Comparison of ENCODE assay signal across 11 mouse cellular contexts in genomic region chr7:70576112-70576910, GRCm38 (mm10).
DNase-seq lines count a peak whose midpoint lies in the region; ATAC-seq and TF ChIP-seq lines count a peak whose summit lies in the region.
"Had no signal": no experiment of that assay in that cellular context is flagged by ENCODE, and none has a peak within 500 bp of the region (broad histone marks: within the 10 kb centered on the region; RNA-seq: fewer than 3 reads in every experiment).

No protein-coding gene starts in this region.

- no peak overlapping the region for H3K9ac ChIP-seq in forebrain, embryonic 15.5 days (replicated peaks)
- no peak overlapping the region for H3K9ac ChIP-seq in forebrain, embryonic 16.5 days (replicated peaks; ENCODE audit: low read depth, low read length)
- H3K9ac ChIP-seq in stomach, postnatal 0 days (ENCODE audit: low read length): no peak overlapping the region
- H3K9ac ChIP-seq: embryonic facial prominence, embryonic 12.5 days; liver, embryonic 14.5 days; stomach, embryonic 15.5 days had no signal

- TF ChIP-seq CTCF in stomach, postnatal 0 days (IDR thresholded peaks at IDR 0.05; ENCODE audit: low read depth): no peak

- H3K9me3 ChIP-seq in forebrain, embryonic 15.5 days: no peaks in the 10 kb centered on the region
- no peaks in the 10 kb centered on the region for H3K9me3 ChIP-seq in forebrain, embryonic 16.5 days (ENCODE audit: control insufficient read depth, low read length)
- H3K9me3 ChIP-seq in stomach, postnatal 0 days (ENCODE audit: control insufficient read depth, low read length): no peaks in the 10 kb centered on the region
- H3K9me3 ChIP-seq: embryonic facial prominence, embryonic 12.5 days; stomach, embryonic 15.5 days had no signal

- ATAC-seq in forebrain, embryonic 15.5 days (replicated peaks): peak; percentile 32; the same call in 1 of the 2 replicates
- no peak for ATAC-seq in forebrain, embryonic 16.5 days
- ATAC-seq in stomach, postnatal 0 days (ENCODE audit: low FRiP score, low TSS enrichment): 0 out of 2 replicates have a peak, but pooled peaks have one; percentile 32
- no peak for ATAC-seq in erythroid progenitor cell, adult 5-6 weeks (replicated peaks; ENCODE audit: low FRiP score, poor library complexity, severe bottlenecking)

- H3K4me3 ChIP-seq in forebrain, embryonic 15.5 days: no peak overlapping the region
- H3K4me3 ChIP-seq in forebrain, embryonic 16.5 days (replicated peaks; ENCODE audit: low read length): no peak overlapping the region
- no peak overlapping the region for H3K4me3 ChIP-seq in stomach, postnatal 0 days (ENCODE audit: low read depth, low read length)
- H3K4me3 ChIP-seq: embryonic facial prominence, embryonic 12.5 days; stomach, embryonic 15.5 days had no signal

- TF ChIP-seq EP300 in stomach, postnatal 0 days (optimal IDR thresholded peaks at IDR 0.05): no peak

- WGBS in forebrain, embryonic 15.5 days: 29% methylated on average over 15 of the region's 15 CpGs
- 33% methylated on average over 15 of the region's 15 CpGs for WGBS in forebrain, embryonic 16.5 days
- 33% methylated on average over 15 of the region's 15 CpGs for WGBS in stomach, postnatal 0 days

- H3K27ac ChIP-seq in forebrain, embryonic 15.5 days (replicated peaks): no peak overlapping the region
- H3K27ac ChIP-seq in forebrain, embryonic 16.5 days (ENCODE audit: low read length): no peak overlapping the region
- no peak overlapping the region for H3K27ac ChIP-seq in stomach, postnatal 0 days (replicated peaks)
- H3K27ac ChIP-seq: embryonic facial prominence, embryonic 12.5 days; liver, embryonic 14.5 days; stomach, embryonic 15.5 days had no signal

- DNase-seq in thymus, postnatal 14 days: peak; percentile 2
- DNase-seq in thymus, postnatal 25 days: no peak
- DNase-seq in kidney, postnatal 4 days: peak; percentile 65 to 78
- peak; percentile 28 for DNase-seq in stomach, postnatal 0 days (ENCODE audit: low spot score)
- no peak for DNase-seq in frontal cortex, postnatal 36 days (ENCODE audit: low spot score in 2 of 2)

- no peak overlapping the region for H3K4me2 ChIP-seq in forebrain, embryonic 15.5 days (replicated peaks)
- H3K4me2 ChIP-seq in forebrain, embryonic 16.5 days (ENCODE audit: low read length): no peak overlapping the region
- no peak overlapping the region for H3K4me2 ChIP-seq in stomach, postnatal 0 days (replicated peaks; ENCODE audit: low read depth)
- H3K4me2 ChIP-seq: embryonic facial prominence, embryonic 12.5 days; stomach, embryonic 15.5 days had no signal

- H3K27me3 ChIP-seq in forebrain, embryonic 15.5 days: no peaks in the 10 kb centered on the region
- H3K27me3 ChIP-seq in forebrain, embryonic 16.5 days (replicated peaks; ENCODE audit: control insufficient read depth, insufficient read depth, low read length): no peaks in the 10 kb centered on the region
- no peaks in the 10 kb centered on the region for H3K27me3 ChIP-seq in stomach, postnatal 0 days (ENCODE audit: control insufficient read depth, insufficient read depth, low read length)
- H3K27me3 ChIP-seq: stomach, embryonic 15.5 days had no signal

- no peaks in the 10 kb centered on the region for H3K36me3 ChIP-seq in forebrain, embryonic 15.5 days
- no peaks in the 10 kb centered on the region for H3K36me3 ChIP-seq in forebrain, embryonic 16.5 days (ENCODE audit: control insufficient read depth, insufficient read depth)
- no peaks in the 10 kb centered on the region for H3K36me3 ChIP-seq in stomach, postnatal 0 days (ENCODE audit: control insufficient read depth, insufficient read depth, low read length)
- H3K36me3 ChIP-seq: embryonic facial prominence, embryonic 12.5 days; stomach, embryonic 15.5 days had no signal

- H3K4me1 ChIP-seq in forebrain, embryonic 15.5 days: peaks cover 7% of the 10 kb centered on the region
- peaks cover 3% of the 10 kb centered on the region; the same call in 1 of the 2 replicates for H3K4me1 ChIP-seq in forebrain, embryonic 16.5 days (replicated peaks; ENCODE audit: control insufficient read depth, insufficient read depth, low read length)
- no peaks in the 10 kb centered on the region for H3K4me1 ChIP-seq in stomach, postnatal 0 days (replicated peaks; ENCODE audit: control insufficient read depth, insufficient read depth)

Comparison
In these comparisons a context has a peak if more than half of its experiments do, and no peak if none do; other contexts are left out.
1. ATAC-seq: peak in forebrain, embryonic 15.5 days (single experiment) and stomach, postnatal 0 days (single experiment); none in forebrain, embryonic 16.5 days (single experiment) and erythroid progenitor cell, adult 5-6 weeks (single experiment).
2. DNase-seq: peak in thymus, postnatal 14 days (single experiment), kidney, postnatal 4 days (2 of 2) and stomach, postnatal 0 days (single experiment); none in thymus, postnatal 25 days (single experiment) and frontal cortex, postnatal 36 days (0 of 2).